Mouse (Mus musculus): ENCODE data around the gene Nek6. TPM values are rescaled to one million over a fixed set of nuclear protein-coding genes. Genes with fewer than 3 reads are reported as not detected.

Gene Nek6
- polyA plus RNA-seq, 1 experiment from 2014 or later = 75.1 TPM

GRCm38 (mm10) chr2:38525034-38525433, 13.6 kb downstream of the Nek6 start:
- Histone ChIP-seq H3K4me2 (ENCODE audit: low read depth) (no peak overlapping the region), H3K27ac (ENCODE audit: low read depth, low read length) (no peak overlapping the region), H3K9me3 (ENCODE audit: control insufficient read depth, low read length) (no peaks in the 10 kb centered on the region), H3K36me3 (ENCODE audit: control insufficient read depth, insufficient read depth, low read length) (no peaks in the 10 kb centered on the region), H3K4me1 (ENCODE audit: control insufficient read depth, insufficient read depth, low read length) (peaks cover 11% of the 10 kb centered on the region; the same call in 1 of the 2 replicates), H3K9ac (ENCODE audit: low read length) (no peak overlapping the region), H3K4me3 (ENCODE audit: low read depth, low read length) (no peak overlapping the region), H3K27me3 (ENCODE audit: control insufficient read depth, insufficient read depth, low read length) (no peaks in the 10 kb centered on the region)
- WGBS = 80% methylated on average over 3 of the region's 3 CpGs
- DNase-seq (ENCODE audit: low spot score) = no peak
- no peak for ATAC-seq (ENCODE audit: insufficient read depth, low FRiP score, low TSS enrichment)

GRCm38 (mm10) chr2:38529582-38530152, 18.2 kb downstream of the Nek6 start:
- Histone ChIP-seq H3K4me3 (ENCODE audit: low read depth, low read length) (no peak overlapping the region), H3K36me3 (ENCODE audit: control insufficient read depth, insufficient read depth, low read length) (no peaks in the 10 kb centered on the region), H3K9me3 (ENCODE audit: control insufficient read depth, low read length) (no peaks in the 10 kb centered on the region), H3K9ac (ENCODE audit: low read length) (no peak overlapping the region), H3K4me2 (ENCODE audit: low read depth) (no peak overlapping the region), H3K4me1 (ENCODE audit: control insufficient read depth, insufficient read depth, low read length) (0 out of 2 replicates have a peak, but pooled peaks cover 6% of the 10 kb centered on the region), H3K27ac (ENCODE audit: low read depth, low read length) (no peak overlapping the region), H3K27me3 (ENCODE audit: control insufficient read depth, insufficient read depth, low read length) (no peaks in the 10 kb centered on the region)
- 82% methylated on average over 14 of the region's 14 CpGs for WGBS
- no peak for DNase-seq (ENCODE audit: low spot score)
- no peak for ATAC-seq (ENCODE audit: insufficient read depth, low FRiP score, low TSS enrichment)

- 55% methylated on average over 6 of the region's 6 CpGs for WGBS
- Histone ChIP-seq H3K4me1 (ENCODE audit: control insufficient read depth, insufficient read depth, low read length) (peaks cover 12% of the 10 kb centered on the region), H3K9me3 (ENCODE audit: control insufficient read depth, low read length) (no peaks in the 10 kb centered on the region), H3K4me2 (ENCODE audit: low read depth) (no peak overlapping the region), H3K27me3 (ENCODE audit: control insufficient read depth, insufficient read depth, low read length) (no peaks in the 10 kb centered on the region), H3K4me3 (ENCODE audit: low read depth, low read length) (no peak overlapping the region), H3K27ac (ENCODE audit: low read depth, low read length) (no peak overlapping the region), H3K9ac (ENCODE audit: low read length) (no peak overlapping the region), H3K36me3 (ENCODE audit: control insufficient read depth, insufficient read depth, low read length) (no peaks in the 10 kb centered on the region)
- DNase-seq (ENCODE audit: low spot score) = no peak
- ATAC-seq (ENCODE audit: insufficient read depth, low FRiP score, low TSS enrichment) = no peak
Measured at GRCm38 (mm10) chr2:38530955-38531381, 19.5 kb downstream of the Nek6 start.

- H3K4me2 ChIP-seq (ENCODE audit: low read depth) = no peak overlapping the region
- no peak overlapping the region for H3K27ac ChIP-seq (ENCODE audit: low read depth, low read length)
- H3K9me3 ChIP-seq (ENCODE audit: control insufficient read depth, low read length) = no peaks in the 10 kb centered on the region
- no peak overlapping the region for H3K4me3 ChIP-seq (ENCODE audit: low read depth, low read length)
- peaks cover 22% of the 10 kb centered on the region for H3K4me1 ChIP-seq (ENCODE audit: control insufficient read depth, insufficient read depth, low read length)
- WGBS = 83% methylated on average over 6 of the region's 6 CpGs
- H3K9ac ChIP-seq (ENCODE audit: low read length) = no peak overlapping the region
- DNase-seq (ENCODE audit: low spot score) (no peak), ATAC-seq (ENCODE audit: insufficient read depth, low FRiP score, low TSS enrichment) (no peak)
- no peaks in the 10 kb centered on the region for H3K27me3 ChIP-seq (ENCODE audit: control insufficient read depth, insufficient read depth, low read length)
- H3K36me3 ChIP-seq (ENCODE audit: control insufficient read depth, insufficient read depth, low read length) = no peaks in the 10 kb centered on the region
Measured at GRCm38 (mm10) chr2:38533322-38533721, 21.9 kb downstream of the Nek6 start.

GRCm38 (mm10) chr2:38533767-38534166, 22.3 kb downstream of the Nek6 start:
- no peak overlapping the region for H3K4me3 ChIP-seq (ENCODE audit: low read depth, low read length)
- DNase-seq (ENCODE audit: low spot score) = no peak
- H3K4me2 ChIP-seq (ENCODE audit: low read depth) = no peak overlapping the region
- ATAC-seq (ENCODE audit: insufficient read depth, low FRiP score, low TSS enrichment) = no peak
- H3K27me3 ChIP-seq (ENCODE audit: control insufficient read depth, insufficient read depth, low read length) = no peaks in the 10 kb centered on the region
- 69% methylated on average over 6 of the region's 6 CpGs for WGBS
- peaks cover 22% of the 10 kb centered on the region for H3K4me1 ChIP-seq (ENCODE audit: control insufficient read depth, insufficient read depth, low read length)
- H3K9ac ChIP-seq (ENCODE audit: low read length) = no peak overlapping the region
- H3K27ac ChIP-seq (ENCODE audit: low read depth, low read length) = no peak overlapping the region
- no peaks in the 10 kb centered on the region for H3K36me3 ChIP-seq (ENCODE audit: control insufficient read depth, insufficient read depth, low read length)
- H3K9me3 ChIP-seq (ENCODE audit: control insufficient read depth, low read length) = no peaks in the 10 kb centered on the region

GRCm38 (mm10) chr2:38534241-38534940, 22.9 kb downstream of the Nek6 start:
- ATAC-seq (ENCODE audit: insufficient read depth, low FRiP score, low TSS enrichment) (no peak), DNase-seq (ENCODE audit: low spot score) (no peak)
- H3K27me3 ChIP-seq (ENCODE audit: control insufficient read depth, insufficient read depth, low read length) = no peaks in the 10 kb centered on the region
- no peak overlapping the region for H3K27ac ChIP-seq (ENCODE audit: low read depth, low read length)
- H3K4me3 ChIP-seq (ENCODE audit: low read depth, low read length) = no peak overlapping the region
- no peaks in the 10 kb centered on the region for H3K36me3 ChIP-seq (ENCODE audit: control insufficient read depth, insufficient read depth, low read length)
- H3K9ac ChIP-seq (ENCODE audit: low read length) = no peak overlapping the region
- no peaks in the 10 kb centered on the region for H3K9me3 ChIP-seq (ENCODE audit: control insufficient read depth, low read length)
- 87% methylated on average over 5 of the region's 5 CpGs for WGBS
- no peak overlapping the region for H3K4me2 ChIP-seq (ENCODE audit: low read depth)
- peaks cover 22% of the 10 kb centered on the region for H3K4me1 ChIP-seq (ENCODE audit: control insufficient read depth, insufficient read depth, low read length)

GRCm38 (mm10) chr2:38535051-38535450, 23.6 kb downstream of the Nek6 start:
- WGBS = 58% methylated on average over 8 of the region's 8 CpGs
- no peak overlapping the region for H3K4me3 ChIP-seq (ENCODE audit: low read depth, low read length)
- ATAC-seq (ENCODE audit: insufficient read depth, low FRiP score, low TSS enrichment) (no peak), DNase-seq (ENCODE audit: low spot score) (no peak)
- H3K36me3 ChIP-seq (ENCODE audit: control insufficient read depth, insufficient read depth, low read length) = no peaks in the 10 kb centered on the region
- 0 out of 2 replicates have a peak overlapping the region, but pooled peaks have one; percentile 26 for H3K9ac ChIP-seq (ENCODE audit: low read length)
- H3K27me3 ChIP-seq (ENCODE audit: control insufficient read depth, insufficient read depth, low read length) = no peaks in the 10 kb centered on the region
- H3K4me2 ChIP-seq (ENCODE audit: low read depth) = no peak overlapping the region
- H3K4me1 ChIP-seq (ENCODE audit: control insufficient read depth, insufficient read depth, low read length) = peaks cover 18% of the 10 kb centered on the region
- no peaks in the 10 kb centered on the region for H3K9me3 ChIP-seq (ENCODE audit: control insufficient read depth, low read length)
- H3K27ac ChIP-seq (ENCODE audit: low read depth, low read length) = 0 out of 2 replicates have a peak overlapping the region, but pooled peaks have one; percentile 49

GRCm38 (mm10) chr2:38535521-38536220, 24.2 kb downstream of the Nek6 start:
- no peak overlapping the region for H3K4me2 ChIP-seq (ENCODE audit: low read depth)
- H3K4me1 ChIP-seq (ENCODE audit: control insufficient read depth, insufficient read depth, low read length) = peaks cover 18% of the 10 kb centered on the region
- no peak for ATAC-seq (ENCODE audit: insufficient read depth, low FRiP score, low TSS enrichment)
- no peaks in the 10 kb centered on the region for H3K27me3 ChIP-seq (ENCODE audit: control insufficient read depth, insufficient read depth, low read length)
- no peaks in the 10 kb centered on the region for H3K36me3 ChIP-seq (ENCODE audit: control insufficient read depth, insufficient read depth, low read length)
- H3K9me3 ChIP-seq (ENCODE audit: control insufficient read depth, low read length) = no peaks in the 10 kb centered on the region
- 0 out of 2 replicates have a peak overlapping the region, but pooled peaks have one; percentile 26 for H3K9ac ChIP-seq (ENCODE audit: low read length)
- WGBS = 68% methylated on average over 14 of the region's 14 CpGs
- H3K4me3 ChIP-seq (ENCODE audit: low read depth, low read length) = no peak overlapping the region
- no peak for DNase-seq (ENCODE audit: low spot score)
- H3K27ac ChIP-seq (ENCODE audit: low read depth, low read length) = 0 out of 2 replicates have a peak overlapping the region, but pooled peaks have one; percentile 49

Measured in neural tube, embryonic 11.5 days (tissue).